Mouse (Mus musculus): Measurements from ENCODE around the gene Gal3st1. TPM values are rescaled to one million over a fixed set of nuclear protein-coding genes. Genes with fewer than 3 reads are reported as not detected.
"Not testable (repeated sequence)": the region's sequence is repeated elsewhere in the genome, so short reads cannot be mapped to it uniquely, and the experiment has no call there.

Gal3st1 gene
- total RNA-seq, 2 experiments from 2014 or later: 8.5 to 9.8 TPM

DNA sequence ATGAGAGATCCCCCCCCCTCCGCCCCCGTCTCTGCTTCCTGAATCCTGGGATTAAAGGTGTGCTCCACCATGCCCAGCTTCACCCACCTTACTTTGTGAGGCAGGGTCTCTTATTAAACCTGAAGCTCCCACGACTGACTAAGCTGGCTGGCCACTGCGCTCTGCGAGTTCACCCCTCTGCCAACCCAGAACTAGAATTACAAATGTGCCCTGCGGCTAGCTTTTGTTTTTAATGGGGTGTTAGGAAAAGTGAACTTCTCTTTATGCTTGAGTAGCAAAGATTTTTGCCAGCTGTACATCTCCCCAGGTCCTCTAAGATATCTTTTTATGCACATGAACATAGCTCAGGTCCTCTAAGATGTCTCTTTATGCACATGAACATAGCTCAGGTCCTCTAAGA lies 10.5 kb downstream of the Gal3st1 start:
- H3K27ac ChIP-seq: no peak overlapping the region
- H3K4me3 ChIP-seq: no peak overlapping the region
- DNase-seq (ENCODE audit: low spot score in 2 of 2): no peak
- TF ChIP-seq CTCF (conservative IDR thresholded peaks at IDR 0.05): no peak

DNA sequence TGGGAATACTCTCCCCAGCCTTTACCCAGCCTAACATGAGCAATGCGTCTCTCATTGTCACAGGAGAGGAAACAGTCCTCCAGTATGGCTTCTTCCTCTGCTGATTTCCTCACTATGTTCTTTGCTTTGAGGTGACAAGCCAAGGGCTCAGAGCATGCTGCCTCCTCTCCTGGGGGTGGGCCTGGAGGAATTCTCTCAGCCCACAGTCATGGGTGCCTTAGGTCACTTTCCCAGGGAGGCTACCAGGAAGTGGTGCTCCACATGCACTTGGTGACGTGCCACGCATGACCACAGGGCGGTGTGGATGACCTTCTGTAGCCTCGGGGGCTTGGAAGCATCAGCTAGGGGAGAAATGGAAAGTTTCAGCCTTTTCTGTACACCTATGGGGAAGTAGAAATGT lies 12.1 kb downstream of the Gal3st1 start:
- Histone ChIP-seq H3K4me3 (no peak overlapping the region), H3K27ac (no peak overlapping the region)
- no peak for TF ChIP-seq CTCF (conservative IDR thresholded peaks at IDR 0.05)
- DNase-seq (ENCODE audit: low spot score in 2 of 2): no peak

DNA sequence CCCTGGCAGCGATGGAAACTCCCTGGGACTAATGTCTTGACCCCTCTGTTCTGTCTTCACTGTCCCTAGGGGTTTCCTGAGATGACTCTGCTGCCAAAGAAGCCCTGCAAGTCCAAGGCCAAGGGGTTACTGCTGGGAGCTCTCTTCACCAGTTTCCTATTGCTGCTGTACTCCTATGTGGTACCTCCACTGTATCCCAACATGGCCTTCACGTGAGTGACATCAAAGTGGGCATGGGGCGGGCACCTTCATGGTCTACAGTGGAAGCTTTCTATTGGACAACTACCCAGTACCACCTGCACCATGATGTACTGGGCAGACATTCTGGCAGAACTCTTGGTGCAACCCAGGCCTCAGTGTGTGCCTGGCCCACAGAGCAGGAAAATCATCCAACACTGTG lies 13.4 kb downstream of the Gal3st1 start:
- DNase-seq (ENCODE audit: low spot score in 2 of 2): no peak
- no peak overlapping the region for H3K4me3 ChIP-seq
- no peak for TF ChIP-seq CTCF (conservative IDR thresholded peaks at IDR 0.05)
- no peak overlapping the region for H3K27ac ChIP-seq

DNA sequence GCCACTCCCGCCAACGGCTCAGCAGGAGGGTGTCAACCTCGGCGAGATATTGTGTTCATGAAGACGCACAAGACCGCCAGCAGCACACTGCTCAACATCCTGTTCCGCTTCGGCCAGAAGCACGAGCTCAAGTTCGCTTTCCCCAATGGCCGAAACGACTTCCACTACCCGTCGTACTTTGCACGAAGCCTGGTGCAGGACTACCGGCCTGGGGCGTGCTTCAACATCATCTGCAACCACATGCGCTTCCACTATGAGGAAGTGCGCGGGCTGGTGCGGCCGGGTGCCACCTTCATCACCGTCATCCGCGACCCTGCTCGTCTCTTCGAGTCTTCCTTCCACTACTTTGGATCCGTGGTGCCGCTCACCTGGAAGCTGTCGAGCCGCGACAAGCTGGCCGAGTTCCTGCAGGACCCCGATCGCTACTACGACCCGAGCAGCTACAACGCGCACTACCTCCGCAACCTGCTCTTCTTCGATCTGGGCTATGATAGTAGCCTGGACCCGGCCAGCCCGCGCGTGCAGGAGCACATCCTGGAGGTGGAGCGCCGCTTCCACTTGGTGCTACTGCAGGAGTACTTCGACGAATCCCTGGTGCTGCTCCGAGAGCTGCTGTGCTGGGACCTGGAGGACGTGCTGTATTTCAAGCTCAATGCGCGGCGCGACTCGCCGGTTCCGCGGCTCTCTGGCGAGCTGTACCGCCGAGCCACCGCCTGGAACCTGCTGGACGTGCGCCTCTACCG lies 14.7 kb downstream of the Gal3st1 start:
- Histone ChIP-seq H3K27ac (no peak overlapping the region), H3K4me3 (peak overlapping the region; percentile 24; the same call in 1 of the 2 replicates)
- DNase-seq (ENCODE audit: low spot score in 2 of 2): no peak
- no peak for TF ChIP-seq CTCF (conservative IDR thresholded peaks at IDR 0.05)

DNA sequence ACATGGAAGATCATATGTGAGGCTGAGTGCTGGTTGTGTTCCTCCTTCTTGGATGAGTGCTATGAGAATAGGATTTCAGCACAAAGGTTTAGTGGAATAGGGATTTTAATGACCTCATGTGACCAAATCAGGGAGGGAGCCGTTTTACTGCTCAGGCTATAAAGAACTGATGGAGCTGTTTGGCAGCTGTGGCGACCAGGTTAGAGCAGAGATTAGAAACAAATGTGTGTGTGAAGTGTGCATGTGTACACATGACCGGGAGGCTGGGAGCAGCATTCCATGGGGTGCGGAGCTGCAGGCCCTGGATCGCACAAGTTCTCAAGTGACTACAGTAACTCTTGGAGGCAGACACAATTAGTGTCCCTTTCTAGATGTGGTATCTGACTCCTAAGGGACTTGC lies 16.1 kb downstream of the Gal3st1 start:
- DNase-seq (ENCODE audit: low spot score in 2 of 2): no peak
- H3K27ac ChIP-seq: no peak overlapping the region
- TF ChIP-seq CTCF (conservative IDR thresholded peaks at IDR 0.05): no peak

DNA sequence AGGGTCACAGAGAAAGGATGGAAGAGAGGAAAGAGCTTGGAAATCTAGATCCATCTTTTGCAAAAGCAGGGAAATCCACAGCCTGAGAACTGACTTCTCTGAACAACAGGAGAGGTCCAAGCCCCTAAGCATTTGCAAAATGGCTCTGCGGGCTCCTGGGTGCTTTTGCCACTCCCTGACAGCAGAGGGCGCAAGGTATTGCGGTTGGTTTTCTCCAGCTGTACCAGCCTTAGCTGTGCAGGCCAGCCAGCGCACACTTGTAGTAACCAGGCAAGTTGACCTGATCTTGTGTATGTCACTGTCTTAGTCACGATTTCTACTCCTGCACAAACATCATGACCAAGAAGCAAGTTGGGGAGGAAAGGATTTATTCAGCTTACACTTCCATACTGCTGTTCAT lies 18.2 kb downstream of the Gal3st1 start:
- no peak overlapping the region for H3K27ac ChIP-seq
- peak; percentile 63 to 82 for DNase-seq (ENCODE audit: low spot score in 2 of 2)
- peak; percentile 92 for TF ChIP-seq CTCF (conservative IDR thresholded peaks at IDR 0.05)
- no peak overlapping the region for H3K4me3 ChIP-seq

More for the DNA sequence above, 16.1 kb downstream of the Gal3st1 start:
- no peak overlapping the region for H3K4me3 ChIP-seq

DNA sequence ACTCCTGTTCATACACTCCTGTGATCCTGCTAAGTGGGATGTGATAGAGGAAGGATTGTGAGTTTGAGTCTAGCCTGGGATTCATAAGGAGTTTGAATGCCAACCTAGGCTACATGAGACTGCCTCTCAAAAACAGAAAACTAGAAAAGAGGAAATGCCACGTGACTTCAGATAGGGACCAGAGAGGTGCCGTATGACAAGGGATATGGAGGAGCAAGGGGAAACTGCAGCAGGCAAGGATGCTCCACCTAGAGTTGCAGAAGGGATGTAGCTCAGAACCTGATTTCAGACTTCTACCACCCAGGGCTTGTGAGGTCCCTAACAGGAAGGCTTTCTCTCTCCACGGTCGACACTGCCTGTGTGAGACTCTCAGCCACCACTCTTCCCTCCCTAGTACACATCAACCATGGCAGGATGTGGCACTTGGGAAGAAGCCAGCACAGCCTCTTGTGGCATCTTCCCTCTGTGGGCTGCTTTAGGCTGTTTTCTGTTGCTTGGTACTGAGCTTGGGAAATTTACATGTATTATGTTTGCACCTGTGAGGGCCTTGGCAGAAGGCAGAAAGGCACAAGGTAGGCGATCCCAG lies 21.9 kb downstream of the Gal3st1 start:
- no peak for DNase-seq (ENCODE audit: low spot score in 2 of 2)
- no peak overlapping the region for H3K4me3 ChIP-seq
- TF ChIP-seq CTCF (conservative IDR thresholded peaks at IDR 0.05): no peak
- H3K27ac ChIP-seq: no peak overlapping the region

DNA sequence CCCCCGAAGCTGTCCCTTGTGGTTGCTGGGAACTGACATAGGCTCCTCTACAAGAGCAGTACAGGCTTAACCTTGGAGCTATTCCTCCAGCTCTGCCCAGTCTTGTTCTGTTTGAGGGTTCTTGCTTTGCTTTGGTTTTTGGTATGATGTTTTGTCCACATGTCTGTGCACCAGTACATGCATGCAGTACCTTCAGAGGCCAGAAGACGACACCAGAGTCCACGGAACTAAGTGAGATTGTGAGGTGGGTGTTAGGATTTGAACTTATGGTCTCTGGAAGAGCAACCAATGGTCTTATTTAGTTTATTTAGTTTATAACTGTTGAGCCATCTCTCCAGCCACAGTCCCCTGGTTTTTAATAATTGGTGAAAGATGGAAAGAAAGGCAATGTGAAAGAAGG lies 23.0 kb downstream of the Gal3st1 start:
- no peak overlapping the region for H3K27ac ChIP-seq
- DNase-seq (ENCODE audit: low spot score in 2 of 2): no peak
- no peak overlapping the region for H3K4me3 ChIP-seq
- TF ChIP-seq CTCF (conservative IDR thresholded peaks at IDR 0.05): peak; percentile 56

DNA sequence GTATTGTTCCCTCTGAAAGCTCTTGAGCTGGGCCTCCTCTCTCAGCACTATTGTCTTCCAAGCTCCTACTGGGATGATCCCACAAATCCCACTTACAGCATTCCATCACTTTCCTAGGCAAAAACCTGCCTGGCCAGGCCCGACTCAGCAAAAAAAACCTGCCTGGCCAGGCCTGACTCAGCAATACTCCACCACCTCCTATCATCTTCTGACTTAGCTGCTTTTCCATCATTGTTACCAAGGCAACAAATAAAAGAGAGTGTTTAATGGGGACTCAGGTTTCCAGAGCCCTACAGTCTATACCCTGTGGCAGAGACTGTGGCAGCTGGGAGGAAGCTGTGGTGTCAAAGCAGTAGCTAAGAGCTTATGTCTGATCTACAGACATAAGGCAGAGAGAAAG lies 29.2 kb downstream of the Gal3st1 start:
- no peak overlapping the region for H3K4me3 ChIP-seq
- no peak overlapping the region for H3K27ac ChIP-seq
- DNase-seq (ENCODE audit: low spot score in 2 of 2): no peak
- no peak for TF ChIP-seq CTCF (conservative IDR thresholded peaks at IDR 0.05)

DNA sequence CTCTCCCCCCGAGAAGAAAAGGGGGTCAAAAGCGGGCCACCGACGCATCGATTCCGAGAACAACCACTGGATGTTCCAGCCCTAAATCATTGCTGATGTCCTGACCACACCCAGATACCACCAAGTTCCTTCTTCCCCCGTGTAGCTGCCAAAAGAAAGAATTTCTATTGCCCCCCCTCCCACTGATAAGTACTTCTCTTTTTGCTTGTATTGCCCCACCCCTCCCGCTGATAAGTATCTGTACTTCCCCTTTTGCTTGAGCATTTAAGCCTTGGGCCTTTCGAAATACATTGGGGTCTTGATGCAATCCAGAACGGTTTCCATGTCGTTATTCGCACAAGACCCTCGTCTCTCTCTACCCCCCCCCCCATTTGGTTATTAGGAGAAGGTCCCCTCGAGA lies 32.4 kb downstream of the Gal3st1 start:
- H3K27ac ChIP-seq; DNase-seq (ENCODE audit: low spot score in 2 of 2); H3K4me3 ChIP-seq: not testable (repeated sequence)

DNA sequence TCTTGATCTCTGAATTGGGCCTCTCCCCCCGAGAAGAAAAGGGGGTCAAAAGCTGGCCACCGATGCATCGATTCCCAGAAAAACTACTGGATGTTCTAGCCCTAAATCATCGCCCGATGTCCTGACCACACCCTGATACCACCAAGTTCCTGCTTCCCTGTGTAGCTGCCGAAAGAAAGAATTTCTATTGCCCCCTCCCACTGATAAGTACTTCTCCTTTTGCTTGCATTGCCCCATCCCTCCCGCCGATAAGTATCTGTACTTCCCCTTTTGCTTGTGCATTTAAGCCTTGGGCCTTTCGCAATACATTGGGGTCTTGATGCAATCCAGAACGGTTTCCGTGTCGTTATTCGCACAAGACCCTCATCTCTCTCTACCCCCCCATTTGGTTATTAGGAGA lies 38.7 kb downstream of the Gal3st1 start:
- not testable (repeated sequence) for H3K27ac ChIP-seq; DNase-seq (ENCODE audit: low spot score in 2 of 2); H3K4me3 ChIP-seq

DNA sequence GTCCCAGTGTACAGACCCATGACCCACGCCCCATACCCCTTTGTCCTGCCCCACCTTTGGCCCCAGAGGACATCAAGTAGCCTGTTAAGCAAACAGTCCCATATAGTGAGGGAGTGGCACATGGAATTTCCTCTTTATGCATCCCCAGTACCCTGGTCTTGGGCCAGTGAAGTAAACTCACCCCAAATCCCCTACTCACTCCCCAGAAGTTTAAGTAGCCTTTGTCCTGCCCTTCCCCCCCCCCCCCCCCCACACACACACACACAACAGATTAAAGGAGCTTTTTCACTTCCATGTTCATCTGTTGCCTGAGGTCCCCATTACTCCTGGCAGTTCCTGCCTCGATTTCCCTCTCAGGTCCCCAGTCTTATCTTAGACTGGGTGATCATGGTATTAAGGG lies 39.9 kb downstream of the Gal3st1 start:
- DNase-seq (ENCODE audit: low spot score in 2 of 2): no peak
- H3K27ac ChIP-seq: no peak overlapping the region
- TF ChIP-seq CTCF (conservative IDR thresholded peaks at IDR 0.05): no peak
- H3K4me3 ChIP-seq: no peak overlapping the region

DNA sequence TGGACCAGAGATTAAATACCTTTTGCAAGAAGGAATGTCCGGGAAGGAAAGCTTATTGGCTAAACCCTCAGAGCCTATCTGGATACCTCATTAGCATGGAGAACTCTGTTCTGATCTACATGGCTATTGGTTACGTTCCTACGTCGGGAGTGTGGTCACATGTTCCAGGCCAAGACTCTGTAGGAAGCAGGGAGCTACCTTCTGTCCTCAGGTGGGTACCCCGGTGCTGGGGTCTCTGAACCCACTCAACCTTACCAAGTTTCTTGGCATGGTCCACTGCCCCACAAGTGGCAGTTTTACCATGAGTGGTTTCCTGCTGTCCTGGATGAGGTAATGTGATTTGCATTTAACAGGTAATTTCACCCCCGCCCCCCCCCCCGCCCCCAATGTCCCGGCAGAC lies 43.6 kb downstream of the Gal3st1 start:
- Histone ChIP-seq H3K4me3 (no peak overlapping the region), H3K27ac (no peak overlapping the region)
- no peak for TF ChIP-seq CTCF (conservative IDR thresholded peaks at IDR 0.05)
- no peak for DNase-seq (ENCODE audit: low spot score in 2 of 2)

Measured in layer of hippocampus, adult 2 months (tissue).